Mouse (Mus musculus) spleen, embryonic (tissue): ENCODE results near the gene Onecut3.

Experiments used
- CTCF ChIA-PET: fragments of 350-600 bp; sonication (Branson Sonifier 250); formaldehyde crosslinking; loops from one replicate; lab custom pipeline; 2022; lab: Charles Lee

The Onecut3 gene

DNA sequence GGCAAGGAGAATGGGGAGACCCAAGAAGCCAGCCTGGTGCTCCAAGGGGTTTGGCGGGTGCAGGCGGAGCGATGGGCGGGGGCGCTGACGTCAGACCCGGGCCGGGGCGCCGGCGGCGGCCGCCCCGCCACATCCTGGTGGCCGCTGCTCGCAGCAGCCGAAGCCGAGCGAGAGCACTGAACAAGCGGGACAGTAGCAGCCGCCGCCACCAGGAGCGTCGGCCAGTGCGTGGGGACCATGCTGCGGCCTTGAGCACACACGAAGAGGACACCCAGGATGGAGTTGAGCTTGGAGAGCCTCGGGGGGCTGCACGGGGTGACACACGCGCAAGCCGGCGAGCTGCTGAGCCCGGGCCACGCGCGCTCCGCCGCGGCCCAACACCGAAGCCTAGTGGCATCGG, at the start of gene Onecut3:
Gene Onecut3, plus strand, starts transcription at position 104 of the 400 bp plus-strand sequence.
- CTCF ChIA-PET: interaction anchor here (0.6 to 1.0 kb wide), 2 partner anchors 15 to 51 kb away, joined by 3 read pairs; no protein-coding TSS in a partner anchor

DNA sequence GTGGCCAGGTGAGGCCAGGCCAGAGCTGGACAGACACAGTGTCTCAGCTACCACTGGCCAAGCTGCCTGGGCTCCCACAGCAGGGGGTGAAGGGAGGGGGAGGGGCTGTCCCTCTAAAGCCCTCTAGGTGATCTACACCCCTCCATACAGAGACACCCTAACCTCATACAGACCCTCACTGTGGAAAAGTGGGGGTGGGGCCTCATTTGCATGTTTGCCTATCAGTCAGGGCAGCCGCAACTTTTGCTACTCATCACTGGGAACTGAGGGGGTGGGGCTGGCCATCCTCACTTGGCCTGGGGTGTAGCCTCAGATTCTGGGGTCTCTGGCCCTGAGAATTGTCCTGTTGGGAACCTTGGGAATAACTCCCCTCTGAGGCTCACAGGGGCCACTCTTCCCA, 49.6 kb upstream of the Onecut3 start:
- CTCF ChIA-PET: no interaction called here

DNA sequence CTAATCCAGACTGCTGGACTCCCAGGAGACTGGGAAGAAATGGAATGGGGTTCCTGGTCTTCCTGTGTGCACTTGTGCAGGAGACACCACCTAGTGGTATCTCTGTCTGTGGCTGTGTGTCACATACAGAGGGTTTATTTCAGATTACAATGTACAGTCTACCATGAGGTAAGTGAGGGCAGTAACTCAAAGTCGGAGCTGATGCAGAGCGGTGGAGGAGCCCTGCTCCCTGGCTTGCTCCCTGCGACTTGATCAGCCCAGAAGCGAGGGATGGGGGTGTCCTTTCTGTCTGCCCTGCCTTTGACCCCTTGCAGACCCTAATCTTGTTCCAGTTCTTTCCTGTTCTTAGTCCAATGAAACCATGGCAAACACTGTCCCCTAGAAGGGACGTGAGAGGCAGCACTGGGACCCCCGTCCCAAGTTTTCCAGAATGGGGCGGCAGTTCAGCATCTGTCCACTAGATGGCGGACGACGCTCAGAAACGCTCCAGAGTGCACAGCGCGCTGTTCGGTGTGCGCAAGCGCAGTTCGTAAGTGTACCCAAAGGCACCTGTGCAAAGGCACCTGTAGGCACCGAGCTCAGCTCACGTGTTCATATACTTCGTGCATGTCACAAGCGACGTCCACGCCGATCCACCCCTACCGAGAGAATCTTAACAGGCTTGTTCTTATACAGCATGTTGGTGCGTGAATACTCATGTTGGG, 48.6 kb upstream of the Onecut3 start:
- CTCF ChIA-PET: interaction anchor here (0.7 kb wide), 1 partner anchor 114 kb away, joined by 3 read pairs; no protein-coding TSS in a partner anchor

DNA sequence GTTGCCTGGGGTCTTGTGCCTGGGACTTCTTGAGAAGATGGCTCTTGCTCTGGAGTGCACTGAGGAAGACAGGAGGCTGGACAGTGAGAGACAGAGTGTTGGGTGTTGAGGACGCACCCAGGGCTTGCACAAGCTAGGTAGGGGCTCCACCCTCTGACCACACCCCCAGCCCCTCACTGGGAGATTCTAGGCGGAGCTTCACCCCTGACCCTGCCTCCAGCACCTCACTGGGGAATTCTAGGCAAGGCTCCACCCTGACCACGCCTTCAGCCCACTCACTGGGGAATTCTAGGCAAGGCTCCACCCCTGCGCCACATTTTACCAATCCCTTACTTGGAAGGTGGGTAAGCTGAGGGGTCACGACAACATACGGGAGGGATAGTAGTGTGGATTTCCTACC, 44.0 kb upstream of the Onecut3 start:
- CTCF ChIA-PET: no interaction called here

DNA sequence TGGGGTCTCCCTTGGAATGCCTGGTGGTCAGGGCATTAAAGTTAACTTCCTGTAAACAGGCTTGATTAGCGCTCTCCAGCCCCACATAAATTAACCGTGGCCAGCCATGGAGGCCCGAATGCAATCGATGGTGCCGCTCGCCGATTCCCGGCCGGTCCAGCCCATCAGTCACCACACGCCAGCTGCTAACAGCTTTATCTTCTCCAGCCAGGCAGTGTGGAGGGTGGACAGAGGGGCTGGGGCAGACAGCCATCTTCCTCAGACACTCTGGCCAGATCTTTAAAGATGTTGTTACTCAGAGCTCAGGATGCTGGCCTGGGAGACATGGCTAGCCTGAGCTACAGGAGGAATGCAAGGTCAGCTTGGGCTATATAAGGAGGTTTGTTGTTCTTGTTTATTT, 41.0 kb upstream of the Onecut3 start:
- CTCF ChIA-PET: no interaction called here

DNA sequence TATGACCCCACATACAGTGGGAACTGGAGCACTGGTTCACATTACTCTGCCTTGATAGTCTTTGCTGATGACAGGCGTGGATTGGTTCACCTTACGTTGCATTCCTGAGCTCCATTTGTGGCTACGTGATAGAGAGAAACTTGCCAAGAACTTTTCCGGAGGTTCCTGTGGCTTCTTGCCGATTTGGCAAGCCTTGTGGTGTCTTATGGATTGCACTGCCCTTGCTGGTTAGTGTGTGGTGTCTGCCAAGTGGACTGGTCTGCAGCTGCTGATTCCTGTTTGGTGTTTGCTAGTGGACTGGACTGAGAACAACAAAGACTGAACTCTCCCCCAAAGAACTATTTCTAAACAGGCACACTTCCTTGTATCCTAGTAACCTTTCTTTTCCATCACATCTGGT, 39.9 kb upstream of the Onecut3 start:
- CTCF ChIA-PET: no interaction called here

DNA sequence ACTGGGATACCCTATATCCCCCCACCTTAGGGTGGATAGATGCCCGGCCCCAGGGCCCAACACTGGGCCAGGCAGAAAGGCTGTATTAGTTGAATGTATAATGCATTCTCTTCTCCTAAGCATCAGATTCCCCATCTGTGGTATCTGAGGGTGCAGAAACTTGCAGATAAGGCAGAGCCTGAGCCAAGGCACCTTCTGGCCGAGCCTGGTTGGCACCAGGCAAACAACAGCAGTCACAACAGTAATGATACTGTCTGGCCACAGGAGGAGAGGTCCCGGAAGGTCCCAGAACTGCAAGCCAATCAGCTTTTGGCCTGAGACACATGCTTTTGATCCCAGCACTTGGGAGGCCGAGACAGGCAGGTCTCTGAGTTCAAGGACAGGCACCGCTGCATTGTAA, 38.9 kb upstream of the Onecut3 start:
- CTCF ChIA-PET: no interaction called here

DNA sequence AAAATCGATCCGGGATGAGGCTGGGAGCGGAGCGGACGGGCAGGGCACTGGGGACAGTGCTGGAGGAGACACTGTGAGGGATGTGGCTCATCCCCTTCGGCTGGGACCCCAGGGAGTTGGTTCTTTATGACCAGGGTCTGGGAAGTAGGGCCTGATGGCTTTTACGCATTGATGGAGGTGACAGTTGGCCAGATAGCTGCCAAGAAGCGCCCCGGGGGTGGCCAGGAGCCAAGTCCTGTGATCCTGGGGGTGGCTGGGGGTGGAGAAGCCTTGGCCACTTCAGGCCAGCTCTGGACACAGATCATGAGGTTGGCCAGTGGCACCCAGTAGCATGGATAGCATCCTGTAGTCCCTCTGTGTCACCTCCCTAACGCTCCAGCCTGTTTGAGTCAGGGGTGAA, 35.4 kb upstream of the Onecut3 start:
- CTCF ChIA-PET: no interaction called here

DNA sequence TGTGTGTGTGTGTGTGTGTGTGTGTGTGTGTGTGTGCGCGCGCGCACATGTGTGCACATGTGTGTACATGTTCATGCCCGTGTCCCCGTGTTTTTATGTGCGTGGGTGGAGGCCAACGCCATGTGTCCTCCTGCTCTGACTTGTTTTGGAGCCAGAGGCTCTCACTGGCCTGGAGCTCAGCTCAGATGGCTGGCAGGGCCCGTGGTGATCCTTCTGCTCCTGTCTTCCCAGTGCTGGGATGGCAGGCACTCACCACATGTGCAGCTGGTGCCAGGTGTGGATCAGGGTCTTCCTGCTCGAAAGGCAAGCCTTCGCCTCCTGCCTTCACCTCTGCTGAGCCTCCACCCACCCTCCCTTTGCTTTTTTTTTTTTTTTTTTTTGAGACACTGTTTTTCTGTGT, 35.0 kb upstream of the Onecut3 start:
- CTCF ChIA-PET: no interaction called here

DNA sequence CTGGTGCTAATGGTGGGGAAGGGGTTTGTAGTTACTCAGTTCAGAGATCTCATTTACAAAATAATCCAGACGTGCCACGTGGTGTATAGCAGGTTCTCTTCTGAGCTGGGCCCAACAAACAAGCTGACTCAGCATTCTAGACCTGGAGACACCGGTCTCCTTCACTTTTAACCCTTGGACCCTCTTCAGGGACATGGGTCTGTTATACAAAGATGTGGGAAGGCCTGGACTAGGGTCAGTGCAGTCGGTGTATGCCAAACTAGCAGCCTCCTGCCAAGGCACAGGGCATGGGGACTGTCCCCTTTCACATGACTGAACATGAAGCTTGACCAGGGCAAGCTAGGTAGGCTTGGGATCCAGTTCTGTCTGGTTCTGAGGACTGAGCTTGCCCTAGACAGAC, 34.3 kb upstream of the Onecut3 start:
- CTCF ChIA-PET: no interaction called here

DNA sequence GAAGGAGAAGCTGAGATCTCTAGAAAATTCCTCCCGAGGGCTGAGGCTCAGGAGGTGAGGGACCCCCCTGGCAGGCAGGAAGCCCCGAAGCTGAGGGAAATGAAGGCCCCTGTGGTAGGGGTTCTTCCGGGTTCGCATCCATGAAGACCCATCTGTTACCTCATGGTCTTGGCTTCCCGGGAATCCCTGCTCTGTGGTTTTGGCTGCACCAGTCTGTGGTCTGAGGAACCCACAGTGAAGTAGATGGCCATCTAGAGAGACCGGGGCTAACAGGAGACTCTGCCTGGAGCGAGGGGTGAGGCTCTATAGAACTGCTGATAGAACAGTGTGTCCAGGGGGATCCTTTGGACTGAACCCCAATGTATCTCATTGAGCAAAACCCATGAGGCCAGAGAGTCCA, 33.3 kb upstream of the Onecut3 start:
- CTCF ChIA-PET: no interaction called here

DNA sequence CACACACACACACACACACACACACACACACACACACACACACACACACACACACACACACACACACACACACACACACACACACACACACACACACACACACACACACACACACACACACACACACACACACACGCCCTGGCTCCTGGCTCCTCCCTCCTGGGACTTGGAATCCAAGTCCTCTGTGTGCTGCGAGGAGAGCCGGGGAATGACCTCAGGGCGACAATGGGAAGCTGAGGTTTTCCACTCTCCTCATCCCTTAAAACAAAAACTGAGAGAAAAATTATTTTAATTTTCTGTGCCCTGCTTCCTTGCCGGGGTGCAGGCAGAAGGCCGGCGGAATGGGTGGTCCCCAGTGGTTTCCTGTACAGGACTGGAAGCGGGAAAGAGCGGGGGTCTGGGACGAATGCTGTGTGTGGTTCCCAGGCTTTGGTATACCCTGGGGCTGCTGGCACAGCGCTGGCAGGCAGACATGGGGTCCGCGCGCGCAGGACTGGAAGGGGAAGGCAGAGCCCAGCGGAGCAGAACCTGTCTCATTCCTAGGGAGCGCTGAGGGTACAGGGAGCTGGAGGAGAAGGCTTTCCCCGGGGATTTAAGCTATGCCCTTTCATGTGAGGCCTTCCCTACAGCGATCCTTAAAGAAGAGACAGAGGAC, 30.1 kb upstream of the Onecut3 start:
- CTCF ChIA-PET: no interaction called here

DNA sequence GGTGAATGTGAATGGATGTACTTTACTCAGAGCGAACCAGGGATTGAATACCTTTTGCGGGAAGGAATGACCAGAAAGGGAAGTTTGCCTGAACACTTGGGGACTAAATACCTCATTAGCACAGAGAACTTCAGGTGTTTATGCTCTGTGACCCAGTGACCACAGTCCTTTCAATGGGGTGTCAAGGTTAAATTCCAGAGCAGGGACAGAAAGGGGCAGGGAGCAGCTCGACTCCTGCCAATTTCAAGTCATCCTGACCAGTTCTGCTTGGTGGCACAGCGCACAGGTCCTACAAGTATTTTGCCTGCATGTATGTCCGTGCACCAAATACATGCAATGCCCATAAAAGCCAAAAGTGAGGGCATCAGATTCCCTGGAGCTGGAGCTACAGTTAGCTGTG, 29.6 kb upstream of the Onecut3 start:
- CTCF ChIA-PET: no interaction called here

DNA sequence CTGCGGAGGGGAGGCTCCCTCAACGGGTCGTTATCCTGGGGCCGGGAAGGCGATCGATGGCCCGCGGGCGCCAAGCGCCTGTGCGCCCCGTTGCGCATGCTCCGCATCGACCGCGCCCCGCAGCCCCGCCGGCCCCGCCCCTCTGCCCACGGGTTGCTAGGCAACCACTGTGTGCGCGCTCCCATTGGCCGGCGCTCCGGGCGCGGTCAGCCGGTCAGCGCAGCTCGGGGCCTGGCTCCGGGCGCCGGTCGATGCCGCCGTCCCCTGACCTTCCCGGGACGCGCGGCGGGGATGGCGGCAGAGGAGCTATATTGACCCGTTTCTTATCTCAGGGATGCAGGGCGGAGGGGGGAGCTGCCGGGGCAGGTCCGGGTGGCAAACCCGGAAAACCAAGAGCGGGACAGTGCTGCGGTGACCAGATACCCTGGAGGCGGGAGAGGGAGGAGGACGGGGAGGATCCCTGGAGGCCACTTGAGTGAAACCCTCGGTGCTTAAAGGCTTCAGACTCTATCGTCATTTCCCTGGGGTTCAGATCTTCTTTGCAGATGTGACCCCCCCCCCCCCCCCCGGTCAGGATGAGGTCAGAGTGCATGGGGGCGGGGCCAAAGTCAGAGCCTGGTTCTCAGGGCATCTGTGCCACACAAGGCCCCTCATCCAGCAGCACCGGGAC, 19.2 kb upstream of the Onecut3 start:
- CTCF ChIA-PET: interaction anchor here (0.5 kb wide), 1 partner anchor 301 kb away, joined by 8 read pairs; no protein-coding TSS in a partner anchor

DNA sequence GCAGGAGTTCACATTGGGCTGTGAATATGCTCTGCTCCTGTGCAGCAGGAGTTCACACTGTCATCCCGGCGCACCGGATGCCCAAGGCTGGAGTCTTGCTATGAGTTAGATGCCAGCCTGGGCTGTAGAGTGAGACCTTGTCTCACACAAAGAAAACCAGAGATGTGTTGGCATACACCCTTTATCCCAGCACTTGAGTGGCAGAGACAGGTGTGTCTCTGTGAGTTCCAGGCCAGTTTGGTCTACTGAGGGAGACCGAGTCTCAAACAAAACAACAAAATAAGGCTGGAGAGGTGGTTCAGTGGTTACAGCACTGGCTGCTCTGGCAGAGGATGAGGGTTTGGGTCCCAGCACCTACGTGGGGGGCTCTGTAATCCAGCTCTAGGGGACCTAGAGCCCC, 16.1 kb upstream of the Onecut3 start:
- CTCF ChIA-PET: no interaction called here

DNA sequence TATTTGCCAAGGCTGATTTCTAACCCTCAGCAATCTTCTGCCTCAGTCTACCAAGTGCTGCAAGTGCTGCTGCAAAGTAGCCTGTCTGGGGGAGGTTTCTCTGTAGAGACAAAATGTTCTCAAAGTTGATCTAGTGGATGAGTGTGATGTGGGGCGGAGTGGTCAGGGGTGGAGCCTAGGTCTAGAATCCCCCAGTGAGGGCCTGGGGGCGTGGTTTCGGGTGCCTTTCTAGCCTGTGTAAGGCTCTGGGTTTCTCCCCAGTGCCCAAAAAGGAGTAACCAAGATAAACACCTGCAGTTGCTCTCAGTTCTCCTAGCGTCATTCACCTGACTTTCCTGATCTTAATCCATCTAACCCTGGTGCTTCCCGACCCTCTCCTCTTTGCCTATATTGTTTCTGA, 13.6 kb upstream of the Onecut3 start:
- CTCF ChIA-PET: no interaction called here

DNA sequence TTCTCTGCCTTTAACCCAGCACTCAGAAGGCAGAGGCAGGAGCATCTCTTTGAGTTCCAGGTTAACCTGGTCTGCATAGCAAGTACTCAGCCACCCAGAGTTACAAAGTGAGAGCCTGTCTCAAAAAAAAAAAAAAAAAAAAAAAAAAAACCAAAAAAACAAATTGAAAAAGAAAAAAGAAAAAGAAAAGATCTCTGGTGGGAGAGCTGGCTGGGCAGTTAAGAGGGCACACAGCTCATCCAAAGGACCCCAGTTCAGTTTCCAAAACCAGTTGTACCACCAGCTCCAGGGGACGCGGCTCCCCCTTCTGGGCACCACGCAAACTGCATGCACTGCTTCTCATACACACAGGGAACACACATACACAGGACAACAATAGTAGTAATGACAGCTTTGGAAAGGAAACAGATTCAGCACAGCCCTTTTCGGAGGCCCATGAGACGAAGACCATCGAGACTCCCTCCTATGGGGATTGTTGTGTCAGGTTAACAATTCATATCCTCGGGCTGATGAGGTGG, 7.7 kb upstream of the Onecut3 start:
- CTCF ChIA-PET: no interaction called here

DNA sequence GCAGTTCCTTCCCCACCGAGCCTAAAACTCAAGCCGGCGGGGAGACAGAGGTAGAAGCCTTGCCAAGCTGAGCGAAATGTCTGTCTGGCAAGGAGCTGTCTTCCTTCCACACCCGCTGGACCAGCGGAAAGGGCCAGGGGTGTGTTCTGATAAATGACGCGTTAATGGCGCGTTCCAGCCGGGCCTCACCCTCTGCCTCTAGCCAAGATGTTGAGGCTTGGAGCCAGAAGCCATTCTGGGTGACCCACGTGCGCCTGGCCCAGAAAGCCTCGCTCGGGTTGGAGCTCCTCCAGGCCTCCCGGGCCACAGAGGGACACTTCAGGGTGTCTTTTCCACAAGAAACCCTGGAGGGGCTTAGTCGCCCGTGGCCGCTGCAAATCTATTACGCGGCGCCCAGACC, 4.6 kb upstream of the Onecut3 start:
- CTCF ChIA-PET: no interaction called here

DNA sequence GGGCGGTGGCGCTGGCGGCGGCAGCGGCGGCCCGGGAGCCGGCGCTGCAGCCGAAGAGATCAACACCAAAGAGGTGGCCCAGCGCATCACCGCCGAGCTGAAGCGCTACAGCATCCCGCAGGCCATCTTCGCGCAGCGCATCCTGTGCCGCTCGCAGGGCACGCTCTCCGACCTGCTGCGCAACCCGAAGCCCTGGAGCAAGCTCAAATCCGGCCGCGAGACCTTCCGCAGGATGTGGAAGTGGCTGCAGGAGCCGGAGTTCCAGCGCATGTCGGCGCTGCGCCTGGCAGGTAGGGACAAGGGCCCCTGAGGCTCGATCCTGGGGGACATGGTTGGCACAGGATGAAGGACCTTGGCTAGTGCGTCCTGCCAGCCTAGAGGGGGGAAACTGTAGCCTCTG, 1.3 kb downstream of the Onecut3 start:
- CTCF ChIA-PET: interaction anchor here (1.0 kb wide), 1 partner anchor 14 kb away, joined by 3 read pairs; no protein-coding TSS in a partner anchor

DNA sequence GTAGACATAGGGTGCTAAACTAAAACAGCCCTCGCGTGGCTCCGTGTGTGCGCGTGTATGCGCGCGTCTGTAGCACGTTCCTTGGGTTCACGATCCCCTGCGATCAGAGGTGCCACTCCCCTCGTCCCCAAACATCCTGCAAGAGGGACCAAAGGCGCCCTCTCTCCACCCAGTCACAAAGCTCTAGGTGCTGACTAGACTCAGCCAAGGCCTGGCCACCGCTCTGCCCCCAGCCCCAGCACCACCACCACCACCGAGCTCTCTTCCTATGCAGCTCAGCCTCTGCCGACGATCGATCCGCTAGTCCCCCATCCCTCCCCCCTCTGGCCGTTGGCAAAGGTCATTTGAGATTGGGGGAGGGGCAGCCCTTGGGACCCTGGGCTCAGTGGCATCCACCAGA, 1.8 kb downstream of the Onecut3 start:
- CTCF ChIA-PET: interaction anchor here (0.9 kb wide), 1 partner anchor 71 kb away, joined by 4 read pairs; no protein-coding TSS in a partner anchor

DNA sequence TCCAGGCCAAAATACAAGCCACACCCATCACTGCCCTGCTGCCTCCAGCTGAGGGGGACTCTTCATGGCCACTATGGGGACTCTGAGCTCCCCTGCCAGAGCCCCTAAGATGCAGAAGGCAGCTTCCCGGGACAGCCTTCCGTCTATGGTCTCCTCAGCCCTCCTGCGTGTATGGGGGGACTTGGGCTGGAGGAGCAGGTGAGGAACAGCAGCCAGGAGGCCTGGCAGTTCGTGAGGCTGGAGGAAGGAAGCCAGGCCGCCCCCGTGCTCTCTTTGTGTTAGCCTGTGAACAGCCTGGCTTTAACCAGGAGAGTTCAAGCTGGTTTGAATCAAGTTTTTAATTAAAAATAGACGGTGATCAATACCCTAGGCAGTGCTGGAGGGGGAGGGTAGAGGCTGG, 7.7 kb downstream of the Onecut3 start:
- CTCF ChIA-PET: interaction anchor here (0.5 kb wide), 1 partner anchor 20 kb away, joined by 3 read pairs; no protein-coding TSS in a partner anchor

DNA sequence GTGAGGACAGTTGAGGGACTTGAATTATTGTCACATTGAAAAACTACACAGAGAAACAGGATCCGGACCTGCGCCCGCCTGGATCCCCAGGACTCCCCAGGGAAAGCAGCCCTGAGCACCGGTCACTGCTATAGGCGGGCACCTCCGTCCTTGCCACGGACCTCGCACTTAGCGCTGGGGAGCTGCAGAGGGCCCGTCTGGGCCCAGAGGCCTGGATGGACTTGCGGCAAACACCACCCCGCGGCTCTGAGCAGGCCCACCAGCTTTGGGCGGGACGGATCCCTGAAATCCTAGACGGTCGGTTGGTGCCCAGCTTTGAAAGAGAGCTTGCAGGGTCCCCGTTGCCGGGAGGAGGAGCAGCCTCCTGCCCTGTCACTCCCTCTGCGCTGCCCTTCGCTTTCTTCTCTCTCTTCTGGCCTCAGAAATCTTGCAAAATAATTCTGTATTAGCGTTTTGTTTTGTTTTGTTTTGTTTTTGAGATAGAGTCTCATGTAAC, 8.2 kb downstream of the Onecut3 start:
- CTCF ChIA-PET: interaction anchor here (0.5 kb wide), 1 partner anchor 20 kb away, joined by 3 read pairs; no protein-coding TSS in a partner anchor
